Mouse (Mus musculus) cerebellum, adult 11-12 months (tissue): ENCODE data around the gene Adgrg6.

Experiments used
- DNase-seq: peaks from one replicate; pipeline ENCODE4 v3.0.0; 2022

The Adgrg6 gene

DNA sequence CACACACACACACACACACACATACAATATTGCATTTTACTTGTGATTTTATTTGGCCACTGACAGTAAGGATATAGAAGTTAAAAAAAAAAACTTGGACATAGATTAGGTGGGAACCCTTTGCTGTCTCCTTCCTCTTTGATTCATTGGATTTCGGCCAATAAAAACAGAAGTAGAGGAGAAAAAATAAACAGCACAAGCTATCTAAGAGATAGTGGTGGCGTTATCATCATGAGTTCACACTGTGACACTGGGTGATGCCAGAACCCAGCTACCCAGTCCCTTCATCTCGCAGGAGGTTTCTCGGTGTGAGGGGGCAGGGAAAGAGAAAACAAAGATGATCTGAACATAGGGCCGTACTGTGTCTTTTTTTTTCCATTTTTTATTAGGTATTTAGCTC is 62.2 kb downstream of the Adgrg6 start:
- DNase-seq = no peak

DNA sequence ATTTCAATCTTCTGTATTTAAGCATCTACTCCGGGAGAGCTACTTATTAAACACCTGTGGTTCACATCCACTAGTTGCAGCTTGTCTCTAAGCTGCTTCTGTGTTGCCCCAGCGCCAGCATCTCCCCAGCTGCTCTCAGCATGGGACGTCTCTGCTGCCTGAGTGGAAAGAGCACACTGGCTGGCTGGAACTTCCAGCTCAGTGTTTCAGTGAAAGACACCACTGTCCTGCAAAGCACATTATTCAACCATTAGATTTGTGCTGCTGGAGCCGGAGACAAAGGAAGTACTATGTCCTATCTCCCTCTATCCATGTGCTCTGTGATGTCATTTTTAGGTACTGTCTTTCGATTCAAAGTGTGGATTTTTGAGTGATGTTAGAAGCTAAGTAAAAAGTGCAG is 63.0 kb downstream of the Adgrg6 start:
- DNase-seq = peak; percentile 8

DNA sequence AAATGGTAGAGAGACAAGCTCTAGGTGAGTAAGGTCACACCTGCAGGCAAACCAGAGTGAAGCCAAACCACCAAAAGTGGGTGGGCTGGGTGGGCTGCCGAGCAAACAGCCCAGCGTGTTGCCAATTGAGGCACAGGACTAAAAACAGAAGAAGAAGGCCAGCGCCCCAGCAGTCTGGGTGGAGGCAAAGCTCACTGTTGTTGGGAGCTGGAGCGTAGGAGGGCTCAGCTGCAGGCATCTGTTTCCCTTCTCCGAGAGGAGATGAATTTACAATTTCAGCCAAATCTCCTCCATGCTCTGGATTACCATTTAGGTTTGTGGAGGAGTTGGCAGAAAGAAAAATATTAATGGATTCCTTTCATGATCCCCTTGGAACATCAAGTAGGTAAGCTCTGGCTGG is 64.5 kb downstream of the Adgrg6 start:
- DNase-seq = no peak

DNA sequence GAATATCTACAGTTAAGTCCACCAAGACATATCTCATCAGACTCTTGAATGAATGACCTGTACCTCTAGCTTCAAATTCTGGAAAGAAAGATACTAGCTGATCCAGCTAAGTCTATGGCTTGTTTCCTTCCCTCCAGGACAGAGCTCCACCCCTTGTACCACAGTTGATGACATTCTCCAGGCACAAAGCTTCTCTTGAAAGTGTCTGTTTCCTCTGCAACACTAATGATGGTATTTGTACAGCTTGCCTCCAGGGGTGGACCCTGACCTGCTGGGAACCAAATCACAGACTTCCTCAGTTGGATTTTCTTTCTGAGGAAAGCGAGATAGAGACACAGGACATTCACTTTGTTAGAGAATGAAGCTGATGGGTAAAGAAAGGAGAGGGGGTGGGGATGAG is 69.1 kb downstream of the Adgrg6 start:
- no peak for DNase-seq

DNA sequence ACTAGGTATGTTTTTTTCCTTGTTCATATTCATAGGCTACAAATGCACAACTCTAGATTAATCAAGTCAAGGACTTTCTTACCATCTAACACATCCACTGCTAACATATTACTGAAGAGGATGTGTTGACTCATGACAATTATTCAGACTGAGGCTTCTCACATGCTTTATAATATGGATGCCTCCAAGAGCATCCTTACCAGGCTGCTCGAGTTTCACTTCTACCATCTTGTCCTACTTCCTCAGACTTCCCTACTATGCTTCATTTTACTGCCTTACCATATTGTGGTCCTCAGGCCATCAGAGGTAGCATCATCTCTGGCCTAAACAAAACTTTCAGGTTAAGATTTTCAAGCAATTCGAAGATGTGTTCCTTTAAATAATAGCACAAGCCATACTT is 69.8 kb downstream of the Adgrg6 start:
- DNase-seq = no peak

DNA sequence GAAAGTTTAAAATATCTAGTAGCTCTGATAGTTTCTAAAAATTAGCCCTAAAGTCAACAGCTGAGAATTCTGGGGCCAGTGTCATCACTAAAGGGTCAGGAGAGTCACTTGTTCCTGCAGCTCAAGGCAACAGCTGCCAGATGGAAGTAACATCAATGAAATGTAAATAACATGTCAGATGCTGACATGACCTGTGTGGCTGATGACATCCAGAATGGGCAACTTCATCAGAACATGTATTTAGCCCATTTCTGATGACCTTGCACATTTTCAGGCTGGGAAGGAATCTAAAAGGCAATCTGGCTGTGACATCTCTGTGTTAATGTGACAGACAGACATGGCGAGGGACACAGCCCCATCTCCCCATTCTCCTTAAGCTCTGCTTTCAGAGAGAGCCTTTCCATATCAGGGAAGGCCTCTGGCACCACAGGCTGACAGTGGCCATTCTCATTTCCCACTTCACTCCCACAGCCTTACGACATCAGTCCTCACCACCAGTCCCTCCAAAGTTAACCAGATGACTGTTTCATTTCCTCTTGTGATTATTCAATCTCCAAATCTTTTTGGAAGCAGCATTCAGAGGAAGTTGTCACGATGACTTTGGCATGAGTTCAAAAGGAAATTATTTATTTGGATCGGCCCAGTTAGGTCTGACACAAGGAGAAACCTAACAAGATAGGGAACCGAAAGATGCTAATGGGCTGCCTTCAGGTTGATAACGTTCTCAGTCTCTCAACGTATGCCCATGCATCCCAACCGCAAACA is 70.7 kb downstream of the Adgrg6 start:
- DNase-seq = no peak

DNA sequence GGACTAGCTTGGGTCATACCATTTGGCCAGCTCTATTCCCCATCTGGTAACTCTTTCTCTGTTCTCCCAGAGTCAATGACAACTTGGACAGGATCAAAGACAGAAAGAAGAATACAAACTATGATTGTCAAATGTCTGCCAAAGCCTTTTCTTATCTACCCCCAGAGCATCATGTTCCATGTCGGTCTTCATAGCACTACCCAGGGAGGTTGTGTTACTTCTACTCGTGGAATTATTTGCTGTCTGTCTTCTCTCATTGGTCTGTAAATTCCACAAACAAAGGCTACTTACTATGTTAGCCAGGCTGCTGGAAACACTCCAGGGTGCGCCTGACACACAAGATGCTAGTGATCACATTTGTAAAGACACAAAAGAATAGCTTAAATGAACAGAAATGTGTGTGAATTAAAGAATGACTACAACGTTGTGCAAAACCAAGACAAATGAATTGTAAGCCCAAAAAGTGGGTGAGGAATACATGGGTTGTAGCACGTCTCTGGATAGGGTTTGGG is 74.4 kb downstream of the Adgrg6 start:
- DNase-seq = no peak

DNA sequence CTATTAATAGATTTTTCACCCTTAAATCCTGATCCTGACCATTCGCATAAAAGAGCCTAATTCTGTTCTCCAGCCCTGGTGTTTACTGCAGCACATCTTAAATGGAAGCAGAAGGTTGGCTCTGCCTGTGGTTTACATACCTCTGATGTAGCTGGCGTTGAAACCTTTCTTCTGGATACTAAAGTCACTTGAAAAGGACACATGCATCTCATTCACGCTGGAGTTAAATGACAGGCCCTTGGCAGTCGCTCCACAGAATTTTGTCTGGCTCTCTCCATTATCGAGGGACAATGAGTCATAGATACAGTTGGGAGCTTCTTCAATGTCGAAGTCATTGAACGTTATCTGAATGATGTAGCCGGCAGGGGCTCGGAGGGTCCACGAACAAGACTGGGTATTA is 76.8 kb downstream of the Adgrg6 start:
- no peak for DNase-seq

DNA sequence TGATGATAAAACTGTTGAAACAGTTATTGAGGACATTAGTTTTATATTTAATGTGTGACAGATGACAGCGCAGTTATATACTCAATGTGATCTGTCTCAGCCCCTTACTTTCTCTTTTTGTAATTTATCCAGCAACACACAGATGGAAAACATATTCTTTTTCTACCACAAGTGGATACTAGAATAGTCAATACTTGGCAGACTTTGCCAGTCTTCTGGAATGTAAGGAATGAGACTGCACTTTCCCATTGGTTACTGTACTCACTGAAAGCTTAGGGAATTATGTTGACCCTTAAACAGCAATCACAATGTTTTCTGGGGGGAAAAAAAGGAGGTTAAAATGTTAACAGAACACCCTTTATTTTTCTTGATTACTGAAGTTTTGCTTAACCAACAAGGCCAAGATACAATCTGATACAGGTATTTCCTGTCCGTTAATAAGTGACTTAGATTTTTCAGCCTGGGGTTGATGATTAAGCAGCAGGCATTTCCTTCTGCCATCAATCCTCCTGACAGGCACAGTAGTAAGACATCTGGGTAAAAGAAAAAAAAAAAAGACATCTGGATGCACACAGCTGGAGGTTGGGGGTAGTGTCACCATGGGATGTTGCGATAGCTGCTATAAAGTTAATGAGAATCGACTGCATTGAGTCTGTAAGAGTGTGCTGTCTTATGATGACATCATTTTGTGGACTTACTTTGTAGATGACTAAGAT is 81.5 kb downstream of the Adgrg6 start:
- DNase-seq = no peak

DNA sequence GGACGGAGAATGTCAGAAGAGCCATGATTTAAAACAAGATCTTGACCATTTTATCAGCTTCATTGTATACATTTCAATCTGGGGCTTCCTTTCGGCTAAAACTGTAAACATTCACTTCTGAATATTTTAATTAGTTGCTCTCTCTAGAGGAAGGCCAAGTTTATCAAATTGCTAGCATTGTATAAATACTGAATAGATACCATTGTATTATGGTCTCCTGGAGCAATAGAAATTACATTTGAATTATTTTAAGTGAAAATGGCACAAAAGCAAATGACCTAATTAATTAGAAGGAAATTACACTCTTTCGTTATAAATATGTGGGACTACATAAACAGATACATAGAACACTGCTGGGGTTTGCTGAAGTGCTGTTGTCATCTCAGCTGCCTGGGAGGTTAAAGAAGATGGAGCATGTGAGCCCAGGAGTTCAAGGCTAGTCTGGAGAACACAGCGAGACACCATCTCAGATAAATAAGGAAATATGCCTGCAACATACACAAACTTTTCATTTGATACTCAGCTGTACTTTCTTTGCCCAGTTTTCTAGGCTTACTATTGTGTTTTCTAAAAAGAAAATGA is 84.4 kb downstream of the Adgrg6 start:
- DNase-seq = no peak

DNA sequence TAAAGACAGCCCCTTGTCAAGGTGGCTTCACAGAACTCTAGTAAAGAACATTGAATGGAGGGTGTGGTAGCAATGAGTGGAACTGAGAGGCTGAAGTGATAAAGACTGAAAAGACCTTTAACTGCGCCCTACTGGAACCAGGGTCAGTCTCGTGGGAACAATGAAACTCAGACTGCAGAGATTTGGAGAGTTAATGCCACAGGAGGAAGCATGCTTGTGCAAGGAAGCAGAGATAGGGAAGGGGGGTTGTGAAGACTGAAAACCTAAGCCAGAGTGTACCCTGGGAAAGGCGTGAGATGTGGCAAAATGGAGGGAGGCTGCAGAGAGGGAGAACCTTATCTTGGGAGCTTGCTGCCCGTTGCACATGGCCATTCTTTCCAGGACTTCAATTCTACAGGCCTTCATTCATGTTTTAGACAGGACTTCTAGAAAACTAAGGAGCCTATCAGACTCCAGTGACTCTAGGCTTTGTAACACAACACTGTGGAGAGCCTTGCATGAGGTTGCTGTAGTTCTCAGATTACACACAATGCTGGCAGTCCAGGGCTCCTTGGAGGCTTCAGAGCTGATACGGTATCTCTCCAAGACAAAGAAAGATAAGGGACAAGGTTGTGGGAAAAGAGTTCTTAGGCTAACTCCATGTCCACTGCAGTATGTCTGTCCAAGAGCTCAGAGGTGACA is 85.1 kb downstream of the Adgrg6 start:
- DNase-seq = no peak

DNA sequence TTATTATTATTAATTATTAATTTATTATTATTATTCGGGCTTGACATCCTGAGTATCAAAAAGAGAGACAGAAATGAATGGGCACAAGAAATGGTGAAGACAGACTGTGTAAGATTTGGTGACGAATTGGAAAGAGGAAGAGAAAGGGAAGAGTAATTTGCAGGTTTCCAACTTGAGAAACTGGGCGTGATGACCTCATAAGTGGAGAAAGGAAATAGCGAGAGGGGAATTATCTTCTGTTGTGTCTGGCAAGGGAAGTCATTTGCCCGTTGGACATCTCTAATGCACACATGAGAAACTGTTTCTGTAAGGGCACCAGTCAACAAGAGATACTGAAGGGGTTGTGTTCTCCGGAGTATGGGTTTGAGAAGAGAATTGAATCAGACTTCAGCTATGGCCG is 85.6 kb downstream of the Adgrg6 start:
- no peak for DNase-seq

DNA sequence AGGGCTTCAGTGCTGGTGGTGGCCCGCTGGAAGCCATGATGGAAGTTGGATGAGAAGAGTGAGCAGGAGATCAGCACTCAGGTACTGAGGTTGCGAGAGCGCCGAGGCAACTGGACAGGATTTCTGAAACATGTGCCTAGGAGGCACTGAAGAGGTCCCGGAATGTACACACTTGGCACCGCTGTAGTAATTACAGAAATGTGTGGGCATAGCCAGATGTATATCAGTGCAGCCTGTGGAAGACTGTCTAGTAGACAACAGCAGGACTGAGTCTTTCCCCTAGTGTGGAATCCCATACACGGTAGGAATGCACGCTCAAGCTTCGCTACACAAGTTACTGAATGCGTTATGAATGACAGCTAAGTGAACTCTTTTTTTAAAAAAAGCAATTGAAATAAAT is 86.1 kb downstream of the Adgrg6 start:
- DNase-seq = no peak

DNA sequence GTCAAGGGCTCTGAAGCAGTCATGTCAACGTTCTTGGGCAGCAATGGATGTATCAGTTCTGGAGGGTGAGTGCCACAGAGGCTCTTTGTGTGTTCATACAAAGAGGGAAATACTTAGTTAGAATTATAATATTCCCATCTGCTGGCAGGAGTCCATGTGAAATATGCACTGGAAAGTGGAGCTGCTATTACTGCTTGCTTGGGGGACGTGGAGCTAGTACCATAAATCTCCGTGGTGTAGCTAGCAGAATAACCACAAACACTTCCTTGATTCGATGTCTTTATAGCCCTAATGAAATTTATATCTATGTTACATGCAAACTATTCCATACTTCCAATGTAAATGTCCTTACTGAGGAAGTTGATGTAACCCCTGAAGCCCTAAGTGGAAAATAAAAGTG is 91.0 kb downstream of the Adgrg6 start:
- DNase-seq = no peak

DNA sequence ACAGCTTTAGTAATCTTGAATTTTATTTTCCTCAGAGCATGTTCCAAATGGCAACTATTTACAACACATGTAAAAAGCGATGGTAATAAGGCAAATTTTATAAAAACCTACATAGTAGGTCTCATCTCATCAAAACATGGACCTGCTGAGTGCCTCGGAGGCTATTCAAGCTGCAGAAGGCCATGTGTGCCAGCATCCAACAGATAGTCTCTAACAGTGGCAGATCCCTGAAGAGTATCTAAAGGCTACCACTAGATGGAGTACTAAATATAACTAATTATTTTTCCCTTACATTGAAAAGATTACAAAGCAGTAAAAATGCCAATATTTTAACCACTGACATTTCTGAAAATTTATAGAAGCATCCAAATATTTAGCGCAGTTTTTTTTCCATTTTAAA is 93.6 kb downstream of the Adgrg6 start:
- no peak for DNase-seq

DNA sequence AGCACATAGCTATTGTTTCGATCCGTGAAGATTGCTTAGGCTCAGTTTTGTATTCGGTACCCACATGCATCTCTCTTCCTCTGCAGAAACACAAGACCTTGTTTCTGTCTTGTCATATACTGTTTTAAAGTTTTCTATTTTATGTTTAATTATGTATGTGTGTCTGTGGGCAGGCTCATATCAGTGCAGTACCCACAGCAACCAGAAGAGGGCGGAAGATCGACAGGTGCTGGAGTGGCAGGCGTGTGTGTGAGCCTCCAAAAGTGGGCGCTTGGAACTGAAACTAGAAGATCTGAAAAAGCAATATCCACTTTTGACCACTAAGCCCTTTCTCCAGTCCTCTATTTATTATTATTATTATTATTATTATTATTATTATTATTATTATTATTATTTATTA is 95.4 kb downstream of the Adgrg6 start:
- DNase-seq = no peak

DNA sequence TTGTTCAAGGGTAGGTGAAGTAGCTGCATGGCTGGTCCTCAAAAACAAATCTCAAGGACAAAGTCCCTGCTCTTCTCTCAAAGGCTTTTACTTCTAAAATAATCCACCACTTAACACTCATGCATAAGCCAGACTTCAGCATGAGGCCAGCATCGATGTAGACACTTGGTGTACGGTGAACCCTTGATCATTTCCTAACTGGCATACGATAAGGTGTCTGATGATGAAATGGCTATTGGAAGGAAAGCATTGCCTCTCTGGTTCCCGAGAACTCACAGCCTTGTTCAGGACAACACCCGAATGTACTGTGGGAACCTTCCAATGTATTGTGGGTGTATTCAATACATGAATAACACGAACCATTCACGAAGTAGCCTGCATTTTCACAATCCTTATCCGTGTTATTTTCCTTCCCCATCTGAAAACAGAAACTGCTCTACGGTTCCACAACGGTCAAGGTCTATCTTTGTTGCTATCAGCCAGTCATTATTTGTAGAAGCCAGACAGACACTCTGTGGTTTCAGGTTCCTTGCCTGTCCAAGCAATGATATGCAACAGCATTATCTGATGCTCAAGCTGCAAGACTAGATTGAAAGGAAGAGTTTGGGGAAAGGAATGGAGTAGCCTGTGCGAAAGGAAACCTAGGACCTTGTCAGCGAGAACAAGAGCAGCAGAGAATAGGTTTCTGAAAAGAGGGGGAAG is 99.7 kb downstream of the Adgrg6 start:
- DNase-seq = no peak

DNA sequence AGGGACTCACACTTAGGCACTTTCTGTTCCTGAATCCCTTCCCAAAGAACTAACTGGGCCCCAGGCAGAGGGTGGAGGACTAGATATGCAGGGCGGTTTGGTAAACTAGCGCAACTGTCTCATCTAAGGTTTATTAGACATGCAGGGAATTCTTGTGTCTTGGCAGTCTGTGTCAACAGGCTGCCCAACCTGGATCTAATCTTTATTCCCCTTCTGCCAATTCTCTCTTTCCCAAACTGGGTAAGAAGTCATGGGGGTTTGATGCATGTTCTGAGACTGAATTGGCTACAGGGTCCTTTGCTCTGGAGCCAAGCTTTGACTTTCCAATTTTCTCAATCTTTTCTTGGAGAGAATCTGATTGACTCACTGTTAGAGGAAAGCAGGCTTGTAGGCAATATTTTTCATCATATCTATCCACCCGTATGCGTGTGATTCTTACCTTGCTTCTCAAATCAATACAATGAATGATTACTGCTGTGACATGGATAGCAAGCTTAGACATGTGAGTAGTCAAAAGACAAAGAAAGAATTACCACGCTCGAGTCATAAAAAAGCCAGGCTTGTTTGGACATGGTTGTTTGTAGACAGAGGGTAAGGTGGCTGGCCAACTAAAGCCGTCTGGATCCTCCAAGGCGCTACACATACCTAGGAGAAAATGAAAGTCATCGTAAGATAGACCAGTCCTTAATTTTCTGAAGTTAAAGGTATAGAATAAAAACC is 104.4 kb downstream of the Adgrg6 start:
- no peak for DNase-seq

DNA sequence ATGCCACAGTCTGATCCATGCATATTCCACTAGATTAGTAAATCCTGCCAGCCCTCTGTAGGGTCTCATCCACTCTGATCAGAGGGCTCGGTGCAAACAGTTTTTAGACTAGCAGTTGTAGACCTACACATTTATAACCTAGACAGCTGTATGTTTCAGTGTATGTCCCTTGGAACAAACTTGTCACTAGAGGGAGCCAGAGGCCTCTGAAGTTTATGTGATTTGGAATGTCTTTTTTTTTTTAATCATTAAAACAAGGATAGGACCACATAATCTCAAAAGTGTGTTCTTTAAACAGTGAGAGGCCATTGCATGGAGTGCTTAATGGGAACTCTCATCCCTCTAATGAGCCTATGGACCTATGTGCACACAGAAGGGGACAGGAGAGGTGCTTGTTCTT is 141.4 kb downstream of the Adgrg6 start:
- no peak for DNase-seq

DNA sequence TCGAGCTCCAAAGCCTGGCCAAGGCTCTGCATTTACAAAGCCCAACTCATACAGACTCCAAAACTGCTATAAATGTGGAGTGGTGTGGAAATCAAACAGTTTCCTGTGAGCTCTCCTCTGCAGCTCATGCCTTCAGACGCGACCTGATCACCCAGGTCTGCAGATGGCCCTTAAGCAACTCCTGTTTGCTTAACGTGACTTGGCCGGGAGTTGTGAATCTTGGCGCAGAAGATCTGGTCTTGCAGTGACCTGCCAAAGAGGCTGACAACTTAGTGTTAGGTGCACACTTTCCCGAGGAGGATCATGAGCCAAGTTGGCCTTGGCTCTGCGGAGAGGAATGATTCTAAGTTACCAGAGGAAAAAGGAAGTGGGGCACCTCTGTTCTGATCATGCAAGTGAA is 143.7 kb downstream of the Adgrg6 start:
- no peak for DNase-seq

DNA sequence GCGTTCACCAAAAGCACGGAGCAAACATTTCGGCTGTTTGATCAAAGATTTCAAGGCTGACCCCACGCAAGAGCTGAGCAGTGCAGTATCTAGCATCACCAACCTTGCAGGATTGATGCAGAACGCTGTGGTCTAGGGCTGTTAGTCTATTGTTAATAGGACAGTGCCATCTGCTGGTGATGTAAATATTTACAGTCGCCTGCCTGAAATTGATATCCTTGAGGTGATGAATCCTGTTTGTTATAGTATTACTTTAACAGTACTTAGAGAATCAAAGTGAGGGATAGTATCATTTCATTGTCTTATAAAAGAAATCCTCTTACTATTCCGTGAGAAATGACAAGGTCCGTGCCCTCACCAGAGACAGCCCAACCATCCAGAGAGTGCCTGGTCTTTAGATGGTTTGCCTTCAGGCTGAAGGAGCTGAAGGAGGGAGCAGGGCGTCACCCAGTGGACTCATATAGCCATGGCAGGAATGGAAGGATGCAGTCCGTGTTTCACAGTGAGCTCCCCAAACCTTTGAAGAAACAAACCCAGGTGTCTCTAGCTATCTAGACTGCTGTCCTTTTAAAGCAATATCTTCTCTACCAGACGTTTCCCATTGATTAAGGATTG is 154.3 kb downstream of the Adgrg6 start:
- DNase-seq = peak; percentile 20

DNA sequence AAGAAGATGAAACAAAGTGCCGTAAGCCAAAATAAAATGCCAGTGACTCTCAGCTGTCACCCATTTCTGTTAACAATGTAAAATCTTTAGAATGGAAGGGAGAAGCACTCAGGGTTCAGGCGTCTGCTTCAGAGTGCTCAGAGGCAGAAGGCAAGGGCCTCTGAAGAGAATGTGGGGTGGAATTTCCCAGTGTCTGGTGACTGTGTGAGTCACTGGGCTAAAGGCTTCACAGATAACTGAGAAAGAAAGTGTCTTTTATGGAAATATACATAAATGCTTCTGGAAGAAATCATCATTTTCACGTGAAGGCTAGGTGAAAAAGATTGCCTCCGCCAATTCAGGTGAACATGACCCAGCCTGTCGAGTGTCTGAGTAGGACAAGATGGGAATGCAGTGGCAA is 159.9 kb downstream of the Adgrg6 start:
- no peak for DNase-seq
